Mouse (Mus musculus) mouse embryonic stem cell (cell line): ENCODE data around the gene Spag9.

ENCODE experiments used
- in situ Hi-C, 2 experiments: fragments of 300-500 bp; cut with MboI; formaldehyde crosslinking; loops; 1 replicate in 1 of 2; 3 replicates in 1 of 2; pipeline ENCODE4 v1.14.3; 2019 to 2020; ENCODE audit warnings: low sequenced_read_pairs in 2 of 2, low pct_unique_long_range_greater_than_20kb in 1 of 2, mixed read lengths in 1 of 2; ENCODE audit not compliant: unreplicated experiment in 1 of 2

Gene Spag9

DNA sequence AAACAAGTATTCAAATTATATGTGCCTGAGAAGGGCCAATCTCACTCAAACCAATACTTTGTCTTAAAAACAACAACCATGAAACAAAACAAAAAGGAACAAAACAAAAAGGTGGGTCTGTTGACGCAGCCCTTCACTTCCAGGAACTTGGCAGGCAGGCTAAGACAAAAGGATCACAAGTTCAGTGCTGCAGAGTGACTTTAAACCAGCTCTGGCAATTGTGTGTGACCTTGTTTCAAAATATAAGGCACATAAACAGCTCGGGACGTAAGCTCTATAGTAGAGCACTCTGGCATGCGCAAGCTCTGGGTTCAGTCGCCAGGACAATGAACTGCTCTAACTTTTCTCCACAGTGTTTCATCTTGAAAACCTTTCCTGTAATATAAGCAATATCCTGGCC lies 22.9 kb upstream of the Spag9 start:
- in situ Hi-C loops = loop anchor here in 1 of 2 experiments (25.0 kb wide), 1 partner anchor 289 kb away; no protein-coding TSS in a partner anchor

DNA sequence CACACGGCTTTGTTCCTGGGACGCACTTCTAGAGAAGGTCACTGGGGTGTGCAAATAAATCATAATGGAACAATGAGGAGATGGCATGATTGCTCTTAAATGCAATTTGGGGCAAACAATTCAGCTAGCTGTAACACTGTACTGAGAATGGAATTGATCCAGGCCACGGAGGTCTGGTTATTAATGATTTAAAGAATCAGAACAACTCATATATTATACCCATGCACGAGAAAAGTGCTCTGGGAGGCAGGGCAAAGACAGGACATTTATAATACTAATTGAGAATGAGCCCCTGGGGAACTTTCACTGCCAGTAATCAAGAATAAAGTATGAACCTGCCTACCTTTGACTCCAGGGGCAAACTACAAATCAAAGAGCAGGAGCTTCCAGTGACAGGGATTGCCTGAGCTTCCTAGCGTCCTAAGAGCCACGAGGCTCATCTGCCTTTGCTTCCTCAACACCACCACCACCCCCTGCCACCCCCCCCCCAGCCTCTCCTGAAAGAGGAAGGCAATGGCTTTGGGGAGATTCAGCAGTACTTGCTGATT lies 16.3 kb upstream of the Spag9 start:
- in situ Hi-C loops = no loop called here

DNA sequence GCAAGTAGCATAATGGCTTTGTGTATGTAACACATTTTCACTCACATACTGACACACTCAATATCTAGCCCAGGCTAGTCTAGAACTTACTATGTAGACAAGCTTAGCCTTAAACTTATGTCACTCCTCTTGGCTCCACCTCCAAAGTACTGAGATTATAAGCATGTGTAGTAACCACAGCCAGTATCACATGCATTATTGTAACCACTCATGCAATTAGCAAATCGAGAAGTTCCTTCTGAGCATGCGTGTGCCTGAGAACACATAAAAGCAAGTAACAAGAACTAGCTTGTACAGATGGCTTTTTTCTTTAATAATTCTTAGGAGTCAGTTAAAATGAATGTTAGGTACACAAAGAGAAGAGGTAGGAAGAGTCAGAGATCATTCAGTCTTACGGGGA lies 11.3 kb upstream of the Spag9 start:
- in situ Hi-C loops = no loop called here

GRCm38 (mm10) chr11:93985265-93985664 lies 10.6 kb upstream of the Spag9 start:
- in situ Hi-C loops = no loop called here

DNA sequence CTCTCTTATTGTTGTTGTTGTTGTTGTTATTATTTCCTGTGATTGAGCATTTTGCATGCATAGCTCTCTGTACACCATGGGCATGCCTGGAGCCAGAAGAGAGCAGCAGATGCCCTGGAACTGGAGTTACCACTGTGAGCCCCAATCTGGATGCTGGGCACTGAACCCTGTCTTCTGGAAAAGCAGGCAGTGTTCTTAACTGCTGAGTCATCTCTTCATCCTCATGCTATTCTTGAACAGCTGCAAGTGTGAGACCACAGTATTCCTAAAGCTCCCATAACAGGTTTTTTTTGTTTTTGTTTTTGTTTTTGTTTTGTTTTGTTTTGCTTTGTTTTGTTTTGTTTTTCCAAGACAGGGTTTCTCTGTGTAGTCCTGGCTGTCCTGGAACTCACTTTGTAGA lies 9.6 kb upstream of the Spag9 start:
- in situ Hi-C loops = no loop called here

DNA sequence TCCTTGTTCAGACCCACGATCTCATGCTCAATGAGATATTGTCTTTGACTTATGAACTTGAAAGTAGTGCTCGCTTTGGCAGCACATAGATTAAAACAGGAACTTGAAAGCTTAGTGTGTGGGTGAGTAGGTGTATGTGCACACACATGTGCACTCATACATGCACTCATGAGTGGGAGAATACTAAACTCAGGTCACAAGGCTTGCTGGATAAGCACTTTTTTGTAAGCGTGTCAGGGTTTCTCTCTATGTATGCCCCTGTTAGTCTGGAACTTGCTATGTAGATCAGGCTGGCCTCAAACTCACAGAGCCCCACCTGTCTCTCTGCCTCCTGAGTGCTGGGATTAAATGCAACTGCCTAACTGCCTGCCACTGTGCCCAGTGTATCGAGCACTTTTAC lies 8.9 kb upstream of the Spag9 start:
- in situ Hi-C loops = no loop called here

- in situ Hi-C loops = no loop called here
Measured at GRCm38 (mm10) chr11:93987625-93988327, 8.1 kb upstream of the Spag9 start.

DNA sequence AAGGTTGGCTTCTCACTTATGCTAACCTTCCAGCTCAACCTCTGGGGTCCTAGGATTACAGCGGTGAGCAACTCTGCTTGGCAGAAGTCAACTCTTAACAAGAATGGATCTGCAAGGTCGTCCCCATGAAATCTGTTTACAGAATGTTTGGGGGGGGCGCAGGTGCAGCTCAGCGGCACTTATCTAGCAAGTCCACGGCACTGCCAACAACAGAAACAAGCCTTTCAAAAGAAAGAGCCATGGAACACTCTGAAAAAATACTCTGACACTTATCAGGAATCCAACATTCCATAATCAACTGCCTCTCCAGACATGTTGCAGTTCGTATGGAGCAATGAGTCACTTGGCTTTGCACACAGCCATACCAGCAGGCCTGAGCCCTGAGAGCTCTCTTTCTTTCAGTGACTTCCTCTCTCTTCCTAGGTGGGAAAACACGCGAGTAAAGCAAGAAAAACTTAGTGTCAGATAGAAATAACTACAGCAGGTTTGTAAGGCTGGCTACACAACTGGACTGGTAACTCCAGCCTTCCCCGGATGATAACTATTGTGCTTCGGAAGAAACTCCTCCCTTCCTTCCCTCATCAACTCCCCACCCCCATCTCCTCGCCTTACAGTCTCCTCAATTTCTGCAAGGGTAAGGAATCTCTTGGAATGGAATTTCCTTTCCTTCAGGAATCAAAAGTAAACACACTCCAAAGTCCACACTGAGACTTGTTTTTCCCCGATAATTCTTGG lies 7.4 kb upstream of the Spag9 start:
- in situ Hi-C loops = no loop called here

DNA sequence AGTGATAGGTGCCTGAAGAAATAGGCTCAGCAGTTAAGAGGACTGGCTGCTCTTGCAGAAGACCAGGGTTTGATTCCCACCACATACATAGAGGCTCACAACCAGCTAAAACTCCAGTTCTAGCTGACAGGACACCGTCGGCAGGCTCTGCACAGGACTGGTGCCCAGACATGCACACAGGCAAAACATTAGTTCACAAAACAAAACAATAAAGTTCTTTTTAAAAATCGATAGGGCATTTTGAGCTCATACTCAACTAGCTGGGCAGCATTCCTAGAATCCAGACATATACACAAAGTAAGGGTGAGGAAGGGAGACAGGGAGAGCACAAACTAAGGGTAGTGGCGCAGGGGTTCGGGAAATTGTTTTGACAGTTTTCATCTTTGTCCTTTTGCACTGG lies 1.4 kb upstream of the Spag9 start:
- in situ Hi-C loops = no loop called here

DNA sequence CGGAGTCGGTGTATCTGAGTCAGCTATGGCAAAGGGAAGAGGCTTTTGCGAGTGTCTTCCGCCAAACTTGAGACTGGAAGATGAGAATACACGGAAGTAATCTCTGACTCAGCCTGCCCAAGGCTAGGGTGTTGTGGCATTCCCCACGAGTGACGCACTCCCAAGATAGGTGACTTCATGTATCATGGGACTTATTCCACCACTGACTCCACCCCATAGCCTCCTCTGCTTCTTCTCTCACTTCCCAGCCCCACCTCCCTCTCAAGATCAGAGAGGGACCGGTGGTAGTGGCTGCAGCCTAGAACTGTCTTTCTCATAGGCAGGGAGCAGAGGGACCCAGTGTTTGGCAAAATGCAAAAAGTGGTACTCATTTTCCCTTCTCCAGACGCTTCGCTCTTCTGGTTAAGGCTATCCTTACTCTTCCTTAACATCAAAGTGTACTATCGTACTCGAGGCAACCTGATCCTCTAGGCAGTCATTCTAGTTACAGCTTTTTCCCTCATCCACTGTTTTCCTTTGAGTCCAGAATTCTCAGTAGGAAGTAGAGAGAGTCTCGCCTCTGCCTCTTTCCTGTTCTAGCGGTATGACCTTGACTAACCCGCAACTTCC lies 676 bp upstream of the Spag9 start:
- in situ Hi-C loops = no loop called here

- in situ Hi-C loops = no loop called here
Measured at GRCm38 (mm10) chr11:93996306-93997140, 632 bp downstream of the Spag9 start.

DNA sequence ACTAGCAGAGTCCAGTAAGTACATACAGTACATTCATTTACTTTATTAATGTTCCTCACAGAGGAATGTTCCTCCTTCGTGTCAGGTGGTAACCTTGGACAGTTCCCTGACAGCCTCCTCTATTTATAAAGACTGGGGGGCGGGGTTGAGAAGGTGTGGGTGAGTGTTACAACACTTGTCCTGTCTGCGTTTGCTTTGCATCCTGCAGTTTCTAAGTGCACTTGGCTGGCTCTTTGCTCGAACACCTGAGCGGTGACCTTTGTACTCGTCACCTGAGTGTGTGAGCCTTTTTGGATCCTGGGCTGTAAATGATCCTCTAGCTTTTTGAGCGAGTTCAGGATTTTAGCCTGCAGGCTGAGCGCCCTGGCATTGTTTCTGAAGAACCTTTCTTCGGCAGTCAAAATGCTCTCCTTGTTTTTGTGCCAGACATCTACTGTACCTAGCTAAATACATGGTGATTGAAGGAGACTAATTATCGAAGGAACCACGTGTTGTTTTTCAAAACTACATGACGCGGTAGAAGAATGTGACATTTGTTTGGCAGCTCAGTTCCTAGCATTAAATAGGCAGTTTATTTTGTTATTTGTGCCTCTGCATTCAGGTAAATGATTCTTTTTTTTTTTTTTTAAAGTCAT lies 1.4 kb downstream of the Spag9 start:
- in situ Hi-C loops = no loop called here

- in situ Hi-C loops = no loop called here
Measured at GRCm38 (mm10) chr11:93999276-93999675, 3.4 kb downstream of the Spag9 start.

- in situ Hi-C loops = no loop called here
Measured at GRCm38 (mm10) chr11:94003346-94003745, 7.5 kb downstream of the Spag9 start.

DNA sequence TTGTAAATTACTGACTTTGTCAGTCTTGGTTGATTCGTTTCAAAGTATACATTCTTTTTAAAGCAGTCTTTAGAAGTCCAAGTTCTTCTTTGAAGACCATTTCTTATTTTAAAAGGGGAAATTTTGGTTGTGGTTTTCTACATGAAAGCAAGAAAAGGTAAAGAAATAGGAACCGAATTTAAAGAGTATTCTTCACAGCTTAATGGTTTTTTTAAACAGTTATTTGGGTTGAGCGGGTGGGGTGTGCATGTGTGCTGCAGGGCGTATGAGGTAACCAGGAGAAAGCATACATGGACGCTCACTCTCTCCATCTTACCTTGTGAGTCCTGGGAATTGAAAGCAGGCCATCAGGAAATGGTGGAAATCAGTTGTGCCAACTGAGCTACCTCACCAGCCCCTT lies 23.2 kb downstream of the Spag9 start:
- in situ Hi-C loops = no loop called here

- in situ Hi-C loops = no loop called here
Measured at GRCm38 (mm10) chr11:94020403-94020802, 24.5 kb downstream of the Spag9 start.

DNA sequence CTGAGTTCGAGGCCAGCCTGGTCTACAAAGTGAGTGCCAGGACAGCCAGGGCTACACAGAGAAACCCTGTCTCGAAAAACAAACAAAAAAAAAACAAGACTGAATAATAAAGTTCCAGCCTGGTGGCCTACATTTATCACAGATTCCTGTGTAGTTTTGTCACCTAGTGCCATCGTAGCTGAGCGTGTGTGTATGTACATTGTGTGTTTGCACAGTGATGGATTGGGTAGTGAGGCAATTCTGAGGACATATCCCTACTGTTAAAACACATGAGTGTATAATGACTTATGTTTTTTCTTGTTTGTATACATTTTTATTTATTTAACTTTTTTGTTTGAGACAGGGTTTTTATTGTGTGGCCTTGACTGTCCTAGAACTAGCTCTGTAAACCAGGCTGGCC lies 30.4 kb downstream of the Spag9 start:
- in situ Hi-C loops = no loop called here

GRCm38 (mm10) chr11:94032084-94032483 lies 36.2 kb downstream of the Spag9 start:
- in situ Hi-C loops = no loop called here
